Mouse (Mus musculus) adrenal gland, adult 8-10 months (tissue): ENCODE measurements at regions not wholly inside any gene's neighbourhood (a gene's known extent, or its start where the extent isn't known, plus 50 kb on each side); places are given as distances from the start of the nearest gene placed in this dataset.

Experiments
- DNase-seq: peaks from one replicate; pipeline ENCODE4 v3.0.0; 2022

DNA sequence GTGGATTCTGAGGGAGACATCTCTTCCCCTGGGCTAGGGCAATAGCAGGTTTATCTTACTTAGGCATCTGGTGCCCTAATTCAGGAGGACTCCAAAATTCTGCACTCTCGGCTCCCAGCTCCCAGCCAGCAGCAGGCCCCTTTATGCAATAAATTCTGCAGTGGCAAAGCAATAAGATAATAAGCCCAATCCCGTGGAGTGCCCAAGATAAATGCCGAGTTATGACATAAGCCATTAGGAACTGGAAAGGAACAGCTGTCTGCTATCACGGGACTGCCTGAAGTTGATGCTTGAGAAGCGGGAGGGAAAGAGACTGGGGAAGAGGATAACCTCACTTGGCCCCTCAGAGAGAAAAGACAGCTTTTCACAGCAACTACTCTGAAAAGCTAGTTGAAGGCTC is 159.0 kb downstream of the 1190002N15Rik start:
- no peak for DNase-seq

DNA sequence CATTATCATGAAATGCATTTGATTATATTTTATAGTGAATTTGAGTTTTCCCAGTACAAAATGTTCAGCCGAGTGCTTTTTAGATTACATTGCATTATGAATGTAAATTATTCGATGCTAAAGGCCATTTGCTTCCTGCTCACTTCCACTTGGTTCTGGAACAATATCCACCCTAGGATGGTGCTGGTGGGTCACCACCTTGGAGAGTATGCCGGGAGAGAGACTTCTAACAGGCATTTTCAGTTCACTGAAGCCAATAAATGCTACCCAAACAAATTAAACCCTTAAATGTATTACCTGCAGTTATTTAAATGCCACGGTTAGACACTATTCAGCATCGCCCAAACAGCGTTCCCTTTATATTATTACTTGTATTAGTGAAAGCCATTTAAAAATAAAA is 159.6 kb downstream of the 1190002N15Rik start:
- DNase-seq, result no peak

DNA sequence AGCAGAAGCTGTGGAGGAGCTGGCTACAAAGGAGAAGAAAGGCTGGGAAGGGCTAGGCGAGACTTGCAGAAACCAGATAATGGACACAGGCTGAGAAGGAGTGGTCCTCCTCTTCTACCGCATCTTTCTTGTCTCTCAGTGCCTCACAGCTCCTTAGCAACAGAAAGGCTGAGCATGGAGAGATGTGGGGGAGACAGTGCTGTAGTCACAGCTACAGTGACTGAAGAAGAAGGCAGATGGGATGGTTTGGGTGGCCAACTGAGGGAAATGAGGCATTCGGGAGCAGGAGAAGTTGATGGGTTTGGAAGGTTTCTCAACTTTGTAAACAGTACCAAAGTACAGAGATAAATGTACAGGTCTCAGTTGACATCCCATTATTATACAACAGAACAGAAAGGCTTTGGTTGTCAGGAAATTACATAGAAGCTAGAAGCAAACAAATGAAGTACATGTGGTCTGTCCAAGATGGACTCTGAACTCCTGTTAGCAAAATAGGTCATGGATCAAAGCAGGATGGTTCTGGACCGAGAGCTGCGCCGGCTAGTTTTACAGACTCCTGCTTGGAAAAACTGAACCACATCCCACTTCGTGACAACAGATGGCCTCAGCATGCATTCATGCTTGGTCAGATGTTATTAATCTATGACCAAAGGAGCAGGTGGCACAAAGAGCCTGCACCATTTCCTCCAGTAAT is 160.4 kb downstream of the 1190002N15Rik start:
- no peak for DNase-seq

DNA sequence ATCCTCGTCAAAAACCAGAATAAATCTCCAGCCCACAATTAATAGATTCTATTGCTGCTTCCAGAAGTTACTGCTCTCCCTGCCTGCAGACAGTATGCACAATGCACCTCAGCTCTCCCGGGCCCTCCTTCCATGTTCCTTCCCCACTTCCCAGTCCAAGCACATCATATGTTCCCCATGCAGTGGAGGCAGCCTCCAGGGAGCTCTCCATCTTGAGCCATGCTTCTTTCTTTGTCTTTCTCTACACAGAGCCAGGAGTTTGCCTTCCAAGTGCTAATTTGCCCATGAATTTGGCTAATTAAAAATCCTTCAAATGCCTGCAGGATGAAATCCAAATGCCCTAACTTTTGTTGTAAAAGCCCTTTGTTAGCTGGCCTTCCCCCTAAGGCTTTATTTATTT is 166.9 kb downstream of the 1190002N15Rik start:
- DNase-seq, result no peak

DNA sequence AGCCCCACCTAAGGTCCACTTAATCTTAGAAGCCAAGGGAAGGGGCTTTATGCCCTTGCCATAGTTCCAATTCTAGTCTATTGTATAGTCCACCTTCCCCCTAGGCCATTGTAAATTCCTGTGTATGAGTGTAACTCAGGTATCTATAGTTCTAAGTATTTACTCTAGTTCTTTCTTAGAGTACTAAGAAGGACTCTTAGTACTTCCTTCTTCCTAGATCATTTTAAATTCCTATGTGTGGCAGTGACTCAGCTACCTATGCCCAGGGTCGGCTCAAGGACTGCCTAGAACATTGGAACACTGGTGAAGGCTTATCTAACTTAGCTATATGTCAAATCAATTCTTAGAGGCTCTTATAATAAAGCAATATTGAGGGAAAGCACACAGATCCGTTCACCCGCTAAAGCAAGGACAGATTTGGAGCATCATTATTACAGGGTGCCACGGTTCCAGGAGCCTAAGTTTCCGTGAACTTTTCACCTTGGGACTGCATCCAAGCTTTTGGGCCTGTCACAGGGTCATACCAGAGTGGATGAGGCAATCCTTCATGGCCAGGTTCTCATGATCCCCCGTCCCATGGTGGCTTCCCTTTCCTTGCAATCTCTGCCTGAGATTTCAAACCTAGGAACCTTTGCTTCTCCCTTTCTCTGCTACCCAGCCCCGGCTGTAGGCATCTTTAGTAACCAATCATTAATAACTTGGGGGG is 169.5 kb downstream of the 1190002N15Rik start:
- no peak for DNase-seq

DNA sequence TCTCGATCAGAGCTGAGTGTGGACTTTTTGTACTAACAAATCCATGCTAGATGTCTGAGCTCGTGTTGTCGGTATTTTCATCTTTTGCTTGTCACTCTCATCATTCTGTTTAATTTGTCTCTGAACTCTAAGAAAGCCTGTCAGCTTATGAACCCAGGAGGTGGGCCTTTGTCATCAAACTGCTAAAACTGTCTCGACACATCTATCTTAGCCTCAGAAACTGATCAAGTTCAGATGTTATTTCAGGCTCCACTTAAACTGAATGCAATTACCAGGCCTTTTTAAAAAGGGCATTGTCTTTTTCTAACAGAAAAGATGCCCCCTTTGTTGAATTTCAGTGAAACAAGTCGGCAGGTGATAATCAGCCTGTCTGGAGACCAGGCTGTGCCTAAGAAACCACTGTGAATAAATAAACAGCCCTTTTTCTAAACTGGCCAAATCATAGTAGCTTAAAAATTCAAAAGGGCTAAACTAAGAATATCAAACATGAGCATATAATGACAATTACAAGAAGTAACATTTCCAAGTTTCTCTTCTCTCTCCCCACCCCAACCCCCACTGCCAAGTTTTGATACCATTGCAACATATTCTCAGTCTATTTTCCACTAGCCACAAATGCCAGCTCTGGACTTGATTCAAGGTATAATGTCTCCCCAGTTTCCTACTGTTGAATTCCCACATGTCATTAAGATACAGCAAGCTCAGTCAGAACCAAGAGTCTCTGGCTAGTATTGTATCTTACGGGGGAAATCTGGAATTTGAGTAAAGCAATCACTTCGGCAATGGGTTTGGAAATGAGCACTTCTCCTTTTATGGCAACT is 175.8 kb downstream of the 1190002N15Rik start:
- DNase-seq, result no peak

DNA sequence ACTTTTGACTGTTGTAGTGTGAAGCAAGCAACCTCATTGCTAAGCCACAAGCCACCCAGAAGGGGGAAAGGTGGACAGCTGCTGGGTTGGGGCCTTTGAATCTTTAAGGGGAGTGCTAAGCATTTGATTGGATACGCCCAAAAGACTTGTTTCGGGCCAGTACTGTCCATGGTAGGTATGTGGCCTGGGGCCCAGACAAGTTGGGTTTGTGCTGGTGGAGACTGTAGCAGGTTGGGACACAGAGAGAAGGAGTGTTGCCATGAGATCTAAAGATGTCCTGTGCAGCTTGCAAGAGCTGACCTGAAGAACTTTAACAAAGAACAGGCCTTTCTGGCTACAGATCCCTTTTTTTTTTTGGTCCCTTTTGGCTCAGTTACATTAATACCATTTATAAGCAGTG is 176.9 kb downstream of the 1190002N15Rik start:
- DNase-seq, result no peak

DNA sequence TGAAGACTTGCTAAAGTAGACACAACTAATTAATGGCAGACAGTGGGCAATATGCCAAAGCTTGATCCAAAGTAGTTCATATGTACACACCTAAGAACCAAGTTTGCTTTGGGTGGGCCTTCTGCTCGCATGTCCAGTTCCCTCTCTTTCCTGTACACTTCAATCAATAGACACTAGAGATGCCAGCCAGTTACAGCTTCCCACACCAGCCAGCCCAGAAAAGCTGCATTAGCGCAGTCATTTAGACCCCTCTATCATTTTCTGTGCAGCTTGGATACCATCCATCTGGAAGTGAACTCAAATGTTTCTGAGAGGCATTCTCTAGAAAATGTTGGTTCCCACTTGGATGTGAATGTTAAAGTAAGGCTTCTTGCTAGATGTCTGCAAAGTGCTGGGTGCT is 179.7 kb downstream of the 1190002N15Rik start:
- DNase-seq, result no peak

DNA sequence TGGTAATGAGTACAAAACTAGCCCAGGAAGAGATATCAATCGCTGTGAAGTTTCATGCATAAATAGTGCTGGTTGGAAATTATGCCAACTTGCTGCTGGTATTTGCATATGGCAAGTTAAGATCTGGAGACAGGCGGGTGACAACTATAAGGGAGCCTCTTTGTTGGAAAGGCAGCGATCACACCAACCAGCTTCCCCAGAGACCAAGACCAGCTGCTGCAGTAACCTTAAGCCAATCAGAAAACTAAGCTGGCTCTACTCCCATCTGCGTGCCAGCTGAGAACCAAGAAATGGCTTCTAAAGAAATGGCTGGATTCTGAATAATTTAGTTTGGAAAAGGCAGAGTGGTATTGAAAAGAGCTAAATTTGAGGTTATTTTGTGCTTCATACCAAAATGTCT is 195.9 kb downstream of the 1190002N15Rik start:
- no peak for DNase-seq

DNA sequence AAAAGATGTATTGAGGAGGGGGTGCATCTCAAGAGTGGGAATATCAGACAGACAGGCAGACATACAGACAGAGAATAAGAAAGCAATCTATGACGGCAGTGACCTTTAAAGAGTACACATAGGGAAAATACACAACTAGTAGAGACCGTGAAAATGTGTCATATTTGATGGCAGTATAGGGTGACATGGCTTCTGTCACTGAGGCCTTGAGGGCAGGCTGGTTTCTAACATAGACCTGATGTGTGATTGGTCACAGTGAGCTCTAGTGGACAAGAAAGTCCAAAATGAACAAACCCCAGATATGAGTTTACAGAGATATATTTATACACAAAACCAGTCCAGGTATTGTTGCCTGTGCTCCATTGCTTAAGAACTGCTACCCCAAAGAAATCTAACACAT is 196.3 kb downstream of the 1190002N15Rik start:
- no peak for DNase-seq

DNA sequence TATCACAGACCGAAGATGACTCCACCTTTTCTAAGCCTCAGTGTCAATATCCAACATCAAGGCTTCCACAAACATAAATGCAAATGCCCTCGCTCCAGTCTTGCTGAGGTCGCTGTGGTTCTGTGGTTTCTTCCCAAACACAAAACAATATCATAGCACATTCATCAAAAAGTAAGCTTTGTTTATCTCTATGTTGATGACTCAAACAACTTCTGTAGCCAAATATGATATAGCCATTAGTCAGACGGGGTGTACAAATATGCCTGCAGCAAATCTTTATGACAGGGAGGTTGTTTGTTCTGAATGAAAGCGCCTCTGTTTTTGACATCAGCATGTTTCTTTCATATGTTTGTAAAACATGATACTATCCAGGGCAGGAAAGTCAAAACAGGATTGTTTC is 204.4 kb downstream of the 1190002N15Rik start:
- no peak for DNase-seq

DNA sequence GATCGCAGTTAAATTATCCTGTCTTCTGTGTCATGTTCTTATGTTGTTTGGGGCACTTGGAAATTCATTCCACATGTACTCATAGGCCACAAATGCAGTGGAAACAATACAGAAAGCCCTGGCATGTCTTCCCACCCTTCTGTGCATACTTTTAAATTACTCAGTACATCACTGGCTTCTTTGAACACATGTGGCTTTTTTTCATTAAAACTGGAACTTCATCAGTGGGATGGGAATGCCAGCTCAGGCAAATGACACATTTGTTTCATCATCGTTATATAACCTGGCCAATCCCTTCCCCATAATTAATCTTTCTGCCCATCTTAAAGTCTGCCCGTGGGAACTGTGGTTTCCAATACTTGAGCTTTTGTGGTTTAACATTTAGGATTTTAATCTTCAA is 214.9 kb downstream of the 1190002N15Rik start:
- no peak for DNase-seq

DNA sequence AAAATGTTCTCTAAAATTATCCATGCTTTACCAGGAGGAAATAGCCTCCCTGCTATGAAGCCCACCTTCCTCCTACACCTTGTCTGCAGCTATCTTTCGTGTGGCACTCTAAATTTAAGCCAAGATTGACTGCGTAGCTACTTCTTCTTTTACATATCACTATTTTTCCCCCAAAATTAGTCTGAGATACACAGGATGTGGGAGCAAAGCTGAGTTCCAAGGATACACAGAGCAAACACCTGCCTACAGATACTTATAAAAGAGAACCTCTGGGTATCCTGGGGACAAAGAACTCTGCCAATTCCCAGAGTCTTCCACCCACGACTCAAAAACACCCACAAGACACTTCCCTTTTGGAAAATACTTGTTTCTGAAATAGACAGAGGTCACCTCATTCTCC is 235.3 kb downstream of the 1190002N15Rik start:
- DNase-seq, result no peak

DNA sequence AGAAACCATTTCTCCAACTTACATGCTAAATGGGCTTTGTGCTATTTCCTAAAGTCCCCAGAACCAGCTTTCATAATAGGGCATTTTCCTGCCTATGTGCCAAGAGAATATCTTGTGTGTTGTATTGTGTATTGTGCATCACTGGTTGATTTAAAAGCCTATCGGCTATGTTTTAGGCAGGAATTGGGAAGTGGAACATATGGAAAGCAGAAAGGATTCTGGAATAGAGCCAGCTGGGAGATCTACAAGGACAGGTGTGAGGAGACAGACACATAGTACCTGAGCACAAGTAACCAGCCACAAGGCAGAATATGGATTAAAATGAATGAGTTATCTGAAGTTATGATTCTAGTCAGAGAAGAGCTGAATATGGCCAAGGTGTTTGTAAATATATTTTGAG is 236.0 kb downstream of the 1190002N15Rik start:
- no peak for DNase-seq

DNA sequence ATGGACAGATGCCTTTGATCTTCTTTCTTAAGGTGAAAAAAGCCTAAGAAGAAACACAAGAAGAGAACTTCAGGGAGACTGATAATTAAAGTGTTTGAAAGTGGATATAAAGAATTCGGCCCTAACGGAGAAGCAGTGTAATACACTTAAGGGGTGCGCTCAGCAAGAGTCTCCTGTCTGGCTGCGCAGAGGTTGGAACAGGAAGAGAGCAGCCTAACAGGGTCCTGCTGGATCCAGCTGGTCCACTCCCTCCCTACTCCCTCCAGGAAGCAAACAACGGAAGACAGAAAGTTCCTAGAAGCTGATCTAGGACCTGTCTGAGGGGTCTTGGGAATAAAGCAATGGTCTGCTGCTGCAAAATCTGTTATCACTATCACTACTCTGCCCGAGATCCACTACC is 242.4 kb downstream of the 1190002N15Rik start:
- DNase-seq, result no peak

DNA sequence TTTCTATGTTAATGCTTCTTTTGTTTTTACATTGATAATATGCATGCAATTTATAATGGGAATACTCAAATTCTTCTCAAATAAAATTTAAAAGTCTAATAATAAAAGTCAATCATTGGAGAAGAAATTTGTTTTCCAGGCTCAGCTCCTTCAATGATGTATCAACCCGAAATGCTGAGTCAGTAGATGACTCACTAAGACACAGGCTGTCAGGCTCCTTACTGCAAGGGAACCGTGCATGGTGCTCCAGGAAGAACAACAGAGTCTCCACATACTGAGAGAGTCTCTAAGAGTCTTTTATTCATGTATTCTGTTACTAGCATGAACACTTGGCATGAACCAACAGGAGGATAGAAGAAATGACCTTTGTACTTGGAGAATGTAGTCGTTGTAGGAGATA is 245.7 kb downstream of the 1190002N15Rik start:
- DNase-seq, result no peak

DNA sequence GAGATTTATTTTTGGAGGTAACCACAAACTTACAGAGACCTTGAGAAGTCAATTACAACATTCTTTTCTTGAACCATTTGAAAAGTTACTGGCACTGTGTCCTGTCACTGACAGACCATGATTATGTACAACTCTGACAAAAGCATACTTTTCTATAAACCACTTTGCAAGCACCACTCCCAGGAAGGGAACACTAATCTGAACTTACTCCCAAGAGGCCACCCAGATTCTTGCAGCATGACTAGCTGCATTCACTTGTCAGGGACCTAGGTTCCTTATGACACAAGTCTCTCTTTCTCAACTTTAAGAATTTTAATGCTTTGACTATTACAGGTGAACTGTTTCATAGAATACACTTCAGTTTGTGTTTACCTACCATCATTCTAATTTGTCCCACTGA is 248.3 kb downstream of the 1190002N15Rik start:
- no peak for DNase-seq

DNA sequence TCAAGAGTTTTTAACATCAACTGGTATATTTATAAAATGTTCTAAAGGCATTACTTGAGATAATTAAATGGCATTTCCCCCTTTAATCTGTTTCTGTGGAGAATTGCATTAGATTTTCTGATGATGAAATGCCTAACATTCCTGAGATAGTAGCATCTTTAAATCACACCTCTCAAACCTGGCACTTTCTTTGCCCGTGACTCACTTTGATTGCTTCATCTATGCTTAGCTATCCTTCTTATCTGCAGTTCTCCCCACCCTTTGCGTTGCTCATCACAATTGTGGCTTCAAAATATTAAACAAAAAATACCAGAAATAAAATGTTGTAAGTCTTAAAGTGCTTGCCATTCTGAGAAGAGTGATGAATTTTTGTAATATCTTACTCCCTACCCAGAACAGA is 250.3 kb downstream of the 1190002N15Rik start:
- no peak for DNase-seq

DNA sequence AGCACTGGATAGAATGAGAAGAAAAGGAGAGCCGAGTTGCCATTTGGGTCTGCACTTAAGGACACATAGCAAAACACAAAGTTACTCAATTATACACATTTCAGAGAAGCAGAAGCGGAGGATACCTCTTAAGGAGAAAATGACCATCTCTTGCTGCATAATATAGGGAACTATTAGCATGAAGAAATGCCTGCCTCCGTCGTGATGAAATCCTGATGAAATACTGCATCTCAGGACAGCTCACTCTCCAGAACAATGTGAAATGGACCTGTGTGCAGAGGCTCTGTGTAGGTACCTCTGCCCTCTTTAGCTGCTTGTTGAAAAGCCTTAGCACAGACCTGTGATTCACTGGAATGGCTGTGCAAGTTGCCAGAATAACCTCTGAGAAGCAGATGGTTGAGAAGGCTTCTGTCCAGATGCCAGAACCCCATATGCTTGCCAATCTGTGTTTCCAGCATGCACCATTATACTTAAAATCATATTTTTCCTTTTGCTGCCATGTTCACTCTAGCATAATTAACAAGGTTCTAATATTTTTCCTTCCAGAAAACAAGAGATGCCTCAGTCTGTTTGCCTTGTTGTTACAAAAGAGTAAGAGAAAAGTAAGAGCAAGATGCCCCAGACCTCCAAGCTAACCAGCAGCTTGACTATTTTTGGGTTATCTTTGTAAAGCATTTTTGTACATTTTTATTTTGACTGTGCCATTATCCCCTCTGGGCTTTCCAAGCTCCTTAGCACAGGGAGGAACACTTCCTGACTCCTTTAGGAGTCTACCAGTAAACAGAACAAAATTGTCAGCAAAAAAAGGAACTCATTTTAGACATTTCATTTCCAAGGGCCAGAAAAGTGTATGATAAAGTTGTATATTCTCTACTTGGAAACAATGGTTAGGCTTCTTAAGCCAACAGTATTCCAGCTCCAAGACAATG is 259.0 kb downstream of the 1190002N15Rik start:
- DNase-seq, result no peak

DNA sequence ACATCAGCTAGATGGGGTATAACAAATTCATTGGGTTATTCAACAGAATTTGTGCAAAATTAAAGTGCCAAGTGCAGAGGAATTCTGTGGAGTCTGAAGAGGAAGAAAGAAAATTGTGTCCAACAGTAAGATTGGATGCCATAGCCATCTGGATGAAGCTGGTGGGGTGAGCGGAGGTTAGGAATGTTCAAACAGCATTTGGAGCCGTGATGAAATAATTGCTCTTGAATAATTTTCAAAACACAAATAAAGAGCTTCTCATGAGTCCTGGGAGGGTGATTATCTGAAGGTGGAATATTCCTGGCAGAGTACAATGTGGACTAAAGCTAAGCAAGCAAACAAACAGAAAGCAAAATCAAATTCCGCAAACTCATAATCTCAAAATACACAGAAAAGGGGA is 260.8 kb downstream of the 1190002N15Rik start:
- no peak for DNase-seq

DNA sequence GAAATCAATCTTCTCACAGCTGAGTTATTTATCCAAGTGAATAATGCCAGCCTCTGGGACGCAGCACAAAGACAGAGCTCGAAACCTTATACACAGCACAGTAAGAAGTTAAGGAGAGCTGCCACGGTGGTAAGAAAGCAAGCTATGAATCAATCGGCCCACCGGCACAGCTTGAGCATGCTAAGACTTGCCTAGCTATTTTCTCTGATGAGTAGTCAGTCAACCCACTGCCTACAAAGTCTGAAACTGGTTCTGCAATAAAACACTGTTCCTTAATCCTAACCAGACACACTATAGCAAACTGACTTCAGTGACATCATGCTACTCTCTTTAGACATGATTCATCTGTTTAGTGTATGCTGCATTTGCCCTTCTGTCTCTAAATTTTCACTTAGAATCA is 268.7 kb downstream of the 1190002N15Rik start:
- DNase-seq, result no peak

DNA sequence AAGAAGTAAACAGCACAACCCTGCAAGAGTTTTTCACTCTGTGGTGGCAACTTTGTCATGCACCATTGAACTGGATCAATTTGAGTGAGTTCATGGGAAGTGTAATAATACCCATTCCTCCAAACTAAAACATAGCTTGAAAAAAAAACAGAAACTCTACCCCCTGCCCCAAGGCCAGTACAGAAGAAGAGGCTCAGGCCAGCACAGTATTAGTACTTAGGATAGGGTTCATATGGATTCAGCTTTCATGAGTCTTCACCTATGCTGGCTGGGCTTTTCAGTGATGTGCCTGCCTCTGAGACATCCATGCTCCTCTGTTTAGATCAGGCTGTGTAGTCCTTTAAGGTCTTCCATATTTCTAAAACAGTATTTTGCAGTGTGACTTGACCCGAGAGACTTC is 270.6 kb downstream of the 1190002N15Rik start:
- DNase-seq, result no peak
